Mouse (Mus musculus): ENCODE data around the gene Ift81.

DNA sequence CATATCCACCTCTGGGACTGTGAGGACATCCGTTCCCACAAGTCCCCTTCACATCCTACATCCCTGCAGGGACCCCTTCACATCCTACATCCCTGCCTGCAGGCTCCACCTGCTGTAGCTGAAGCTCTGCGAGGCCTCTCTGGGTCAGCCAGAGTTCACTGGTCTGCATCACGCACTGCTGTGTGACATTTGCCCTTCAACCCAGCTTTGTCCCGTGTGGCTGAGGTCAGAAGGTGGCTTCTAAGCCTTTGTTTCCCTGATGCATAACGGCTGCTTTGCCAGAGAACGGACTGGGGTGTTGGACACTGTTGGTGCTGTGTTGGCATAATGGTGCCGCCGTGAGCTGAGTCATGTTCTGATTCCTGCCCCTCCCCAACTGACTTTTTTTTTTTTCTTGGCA, 96.1 kb downstream of the Ift81 start:
- TF ChIP-seq POLR2A (IDR thresholded peaks at IDR 0.05; ENCODE audit: extremely low read depth, insufficient read depth, low read length), result no peak
- TF ChIP-seq CTCF (IDR thresholded peaks at IDR 0.05; ENCODE audit: low read depth, low read length), result no peak
